Mouse (Mus musculus): ENCODE measurements around the gene Hdgf. TPM values are rescaled to one million over a fixed set of nuclear protein-coding genes. Genes with fewer than 3 reads are reported as not detected.

Hdgf gene
- total RNA-seq, 2 experiments from 2014 or later = 138 to 146 TPM

DNA sequence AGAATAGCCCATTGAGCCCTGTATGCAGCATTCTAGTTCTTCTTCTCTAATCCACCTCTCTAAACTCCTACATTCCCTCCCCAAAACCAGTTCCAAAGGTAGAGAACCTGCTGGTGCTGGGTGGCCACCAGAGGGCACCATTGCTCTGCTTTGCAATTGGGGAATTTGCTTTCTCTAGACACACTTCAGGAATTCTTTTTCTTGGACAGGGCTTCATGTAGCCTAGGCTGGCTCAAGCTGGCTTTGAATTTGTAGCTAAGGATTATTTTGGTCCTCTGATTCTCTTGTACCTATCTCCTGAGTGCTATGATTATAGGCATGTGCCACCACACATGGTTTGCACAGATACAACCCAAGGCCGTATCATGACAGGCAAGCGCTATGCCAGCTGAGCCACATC, 29.7 kb downstream of the Hdgf start:
- peak; percentile 72 to 83 for DNase-seq (ENCODE audit: low spot score in 2 of 2)
- intact Hi-C loops (cut with DNase I) = loop anchor here (1.0 to 2.0 kb wide), 3 partner anchors 26 to 136 kb away; no protein-coding TSS in a partner anchor

DNA sequence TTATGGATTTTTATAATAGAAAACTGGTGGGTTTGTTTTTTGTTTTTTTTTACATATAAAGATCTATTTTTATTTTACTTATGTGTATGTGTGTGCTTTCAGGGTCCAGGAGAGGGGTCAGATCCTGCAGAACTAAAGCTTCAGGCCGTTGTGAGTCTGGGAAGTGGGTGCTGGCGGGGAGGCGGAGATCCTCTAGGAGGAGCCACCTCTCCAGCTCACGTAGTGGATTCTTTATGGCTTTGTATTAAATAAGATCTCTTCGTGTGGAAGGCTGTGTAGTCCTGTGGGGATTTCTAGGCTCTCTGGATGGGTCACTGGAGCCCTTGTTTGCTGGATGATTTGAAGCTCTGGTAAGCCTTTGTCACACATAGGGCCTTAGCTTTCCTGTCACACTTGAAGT, 34.5 kb downstream of the Hdgf start:
- intact Hi-C loops (cut with DNase I) = no loop called here
- no peak for DNase-seq (ENCODE audit: low spot score in 2 of 2)

- intact Hi-C loops (cut with DNase I) = no loop called here
- DNase-seq (ENCODE audit: low spot score in 2 of 2) = no peak
These were observed 36.4 kb downstream of the Hdgf start for GRCm38 (mm10) chr3:87942471-87942870.

DNA sequence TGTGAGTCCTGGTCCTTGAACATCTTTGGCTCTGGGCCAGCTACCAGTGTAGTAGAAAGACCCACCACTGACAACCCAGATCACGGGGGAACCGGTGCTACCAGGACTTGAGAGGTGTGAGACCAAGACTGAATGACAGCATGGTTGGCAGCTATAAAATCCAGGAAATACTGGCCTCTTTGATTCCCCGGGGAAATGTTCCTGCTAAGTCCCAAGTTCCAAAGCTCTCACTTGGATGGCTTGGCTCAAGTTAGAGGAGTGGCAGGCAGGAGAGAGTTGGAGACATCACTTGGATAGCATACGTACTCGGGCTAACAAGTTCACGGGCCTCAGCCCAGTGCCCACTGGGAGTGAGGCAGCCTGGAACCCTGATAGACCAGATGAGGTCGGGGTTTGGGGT, 37.5 kb downstream of the Hdgf start:
- DNase-seq (ENCODE audit: low spot score in 2 of 2) = no peak
- intact Hi-C loops (cut with DNase I) = no loop called here

GRCm38 (mm10) chr3:87944838-87945600, 38.9 kb downstream of the Hdgf start:
- intact Hi-C loops (cut with DNase I) = no loop called here
- DNase-seq (ENCODE audit: low spot score in 2 of 2) = no peak

DNA sequence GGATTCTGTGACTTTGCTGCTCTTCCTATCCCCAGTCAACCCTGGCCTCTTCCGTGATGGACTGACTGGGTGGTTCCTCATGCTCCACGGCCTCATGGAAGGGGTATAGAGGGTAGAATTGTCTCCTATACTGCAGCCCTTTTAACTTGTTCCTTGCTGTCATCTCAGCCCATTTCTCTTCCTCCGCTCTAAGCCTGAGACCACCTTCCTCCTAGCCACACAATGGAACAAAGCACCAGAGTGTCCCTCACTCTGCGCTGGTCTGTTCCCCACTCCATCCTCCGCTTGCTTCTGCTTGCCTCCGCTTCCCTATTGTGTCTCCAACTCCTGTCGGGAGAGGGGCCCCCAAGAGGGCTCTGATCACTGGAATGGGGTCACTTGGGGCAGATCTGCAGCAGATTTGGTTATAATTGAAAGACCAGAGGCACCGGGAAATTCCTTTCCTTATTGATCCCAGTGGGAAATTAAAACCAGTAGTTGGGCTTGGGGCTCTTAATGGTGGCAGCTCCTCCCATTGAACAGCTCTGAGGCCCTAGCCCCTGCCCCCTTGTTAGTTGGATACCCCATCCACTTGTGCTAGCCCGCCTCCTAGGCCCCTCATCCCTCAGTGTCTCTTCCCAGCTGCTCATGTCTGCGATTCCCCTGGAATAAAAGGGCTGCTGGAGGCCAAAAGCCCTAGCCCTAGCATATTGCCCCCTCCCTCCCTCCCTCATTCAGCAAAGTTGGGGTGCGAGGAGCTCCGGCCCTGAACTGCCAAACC, 39.8 kb downstream of the Hdgf start:
- intact Hi-C loops (cut with DNase I) = no loop called here
- no peak for DNase-seq (ENCODE audit: low spot score in 2 of 2)

- no peak for DNase-seq (ENCODE audit: low spot score in 2 of 2)
- intact Hi-C loops (cut with DNase I) = no loop called here
These were observed 40.4 kb downstream of the Hdgf start for GRCm38 (mm10) chr3:87946541-87946860.

GRCm38 (mm10) chr3:87947056-87947810, 41.1 kb downstream of the Hdgf start:
- peak in 1 of 2 experiments; percentile 44 for DNase-seq (ENCODE audit: low spot score in 2 of 2)
- intact Hi-C loops (cut with DNase I) = no loop called here

- DNase-seq (ENCODE audit: low spot score in 2 of 2) = no peak
- intact Hi-C loops (cut with DNase I) = no loop called here
These were observed 41.7 kb downstream of the Hdgf start for GRCm38 (mm10) chr3:87947811-87948199.

DNA sequence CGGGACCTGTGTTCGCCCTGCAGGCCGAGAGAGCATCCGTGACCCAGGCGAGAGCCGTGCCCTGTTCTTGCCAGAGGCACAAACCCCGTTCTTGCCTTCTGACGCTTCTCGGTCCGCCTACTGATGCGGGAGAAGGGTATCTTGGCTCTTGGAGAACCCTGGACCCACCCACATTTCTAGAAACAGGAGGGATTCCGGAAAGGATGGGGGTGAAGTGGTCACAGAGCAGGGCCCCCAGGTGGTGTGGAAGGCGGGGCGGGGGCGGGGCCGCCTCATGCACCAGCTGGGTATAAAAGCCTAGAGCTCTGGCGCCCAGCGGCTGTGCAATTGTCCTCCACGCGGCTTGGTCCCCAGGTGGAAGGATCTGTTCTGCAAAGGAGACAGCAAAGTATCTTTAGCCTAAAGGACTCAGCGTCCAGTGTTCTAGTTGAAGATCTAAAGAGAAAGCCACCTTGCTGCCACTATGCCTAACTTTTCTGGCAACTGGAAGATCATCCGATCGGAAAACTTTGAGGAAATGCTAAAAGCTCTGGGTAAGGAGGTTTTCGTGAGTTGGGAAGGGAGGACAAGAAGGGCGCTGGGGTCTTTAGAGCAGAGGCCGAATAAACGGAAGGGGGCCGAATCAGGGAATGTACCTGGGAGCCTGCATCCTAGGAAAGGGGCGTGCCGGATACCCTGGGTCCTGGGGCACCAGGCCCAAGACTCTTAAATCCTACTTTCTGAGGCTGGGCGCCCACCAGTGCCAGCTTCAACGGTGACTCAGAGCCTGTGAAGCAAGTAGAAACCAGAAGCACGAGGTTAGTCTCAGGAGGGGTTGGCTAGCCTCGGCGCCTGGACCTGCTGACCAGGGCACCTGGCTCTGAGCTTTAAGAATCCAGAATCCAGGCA, 42.5 kb downstream of the Hdgf start, which contains the start of gene Crabp2:
TSS of gene Crabp2 (plus strand) at position 289 of the 888 bp plus-strand sequence.
- intact Hi-C loops (cut with DNase I) = no loop called here
- peak in 1 of 2 experiments; percentile 24 for DNase-seq (ENCODE audit: low spot score in 2 of 2)

DNA sequence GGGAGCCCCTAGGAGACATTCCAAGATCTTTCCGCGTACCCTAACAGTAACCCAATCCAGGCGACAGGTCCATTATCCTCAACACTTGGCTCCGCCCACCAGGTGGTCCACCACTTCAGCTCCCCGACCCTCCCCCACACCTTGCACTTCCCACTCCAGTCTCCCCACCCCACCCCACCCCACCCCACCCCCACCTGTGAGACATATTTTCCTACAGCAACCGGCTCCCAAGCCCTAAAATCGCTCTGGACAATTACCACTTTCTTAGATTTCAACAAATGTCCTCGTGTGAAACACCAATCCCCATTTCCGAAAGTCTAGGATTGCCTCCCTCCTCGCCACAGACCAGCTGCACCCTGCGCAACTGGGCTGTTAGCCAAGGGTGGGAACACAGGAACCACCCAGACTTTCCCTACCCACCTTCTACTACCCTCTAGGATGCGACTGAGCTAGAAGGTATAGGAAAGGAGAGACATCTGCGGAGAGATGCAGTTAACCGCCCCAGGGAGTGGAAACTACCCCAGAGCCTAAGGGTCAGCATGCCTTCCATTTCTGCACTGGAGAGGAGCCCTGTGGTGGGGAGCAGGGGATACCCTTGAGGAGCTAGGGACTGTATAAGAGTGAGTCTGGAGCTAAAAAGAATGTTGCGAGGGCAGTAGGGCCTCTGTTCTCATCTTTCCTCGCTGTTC, 43.3 kb downstream of the Hdgf start:
- intact Hi-C loops (cut with DNase I) = no loop called here
- DNase-seq (ENCODE audit: low spot score in 2 of 2) = no peak

- DNase-seq (ENCODE audit: low spot score in 2 of 2) = no peak
- intact Hi-C loops (cut with DNase I) = no loop called here
These were observed 43.9 kb downstream of the Hdgf start for GRCm38 (mm10) chr3:87949955-87950515.

DNA sequence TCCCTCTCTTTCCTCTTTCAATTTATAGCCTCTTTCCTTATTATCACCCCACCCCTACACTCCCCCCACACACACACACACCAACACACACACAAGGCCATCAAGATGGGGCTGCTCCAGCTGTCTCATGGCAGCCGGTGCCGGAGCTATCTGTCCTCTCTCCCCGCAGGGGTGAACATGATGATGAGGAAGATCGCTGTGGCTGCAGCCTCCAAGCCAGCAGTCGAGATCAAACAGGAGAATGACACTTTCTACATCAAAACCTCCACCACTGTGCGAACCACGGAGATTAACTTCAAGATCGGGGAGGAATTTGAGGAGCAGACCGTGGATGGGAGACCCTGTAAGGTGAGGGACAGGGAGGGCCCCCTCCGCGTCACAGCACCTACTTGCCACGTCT, 45.8 kb downstream of the Hdgf start:
- DNase-seq (ENCODE audit: low spot score in 2 of 2) = no peak
- intact Hi-C loops (cut with DNase I) = no loop called here

DNA sequence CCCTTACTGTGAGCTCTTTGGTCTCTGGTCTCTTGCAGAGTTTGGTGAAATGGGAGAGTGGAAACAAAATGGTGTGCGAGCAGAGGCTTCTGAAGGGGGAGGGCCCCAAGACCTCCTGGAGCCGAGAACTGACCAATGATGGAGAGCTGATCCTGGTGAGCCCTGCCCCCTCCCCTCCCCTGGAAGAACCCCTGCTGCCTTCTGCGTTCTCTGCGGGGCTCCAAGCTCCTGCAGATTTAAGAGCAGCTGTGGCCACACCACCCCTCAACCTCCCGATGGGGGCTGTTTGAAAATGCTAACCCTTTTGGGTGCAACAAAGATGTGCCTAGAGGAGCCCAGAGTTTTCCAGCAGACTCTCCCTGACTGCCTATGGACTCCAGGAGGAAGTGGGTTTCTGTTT, 46.3 kb downstream of the Hdgf start:
- intact Hi-C loops (cut with DNase I) = no loop called here
- no peak for DNase-seq (ENCODE audit: low spot score in 2 of 2)

DNA sequence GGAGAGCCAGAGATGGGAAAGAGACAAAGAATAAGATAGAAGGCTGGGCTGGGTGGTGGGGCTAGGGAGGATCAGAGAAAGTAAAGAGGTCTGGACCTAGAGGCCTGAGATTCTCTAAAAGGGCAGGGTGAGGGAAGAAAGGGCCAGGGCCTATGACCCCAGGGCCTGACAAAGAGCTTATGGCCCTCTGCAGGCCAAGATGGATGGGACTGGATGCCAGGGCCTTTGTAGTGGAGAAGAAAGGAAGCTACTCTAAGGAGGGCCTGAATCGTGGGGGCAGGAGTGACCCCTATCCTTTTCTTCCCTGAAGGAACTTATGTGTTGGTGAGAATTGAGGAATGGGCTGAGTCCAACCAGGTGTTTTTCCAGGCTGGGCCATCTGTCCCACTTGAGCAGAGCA, 51.9 kb downstream of the Hdgf start:
- intact Hi-C loops (cut with DNase I) = no loop called here
- no peak for DNase-seq (ENCODE audit: low spot score in 2 of 2)

GRCm38 (mm10) chr3:87958476-87958875, 52.4 kb downstream of the Hdgf start:
- intact Hi-C loops (cut with DNase I) = no loop called here

GRCm38 (mm10) chr3:87958967-87959366, 52.8 kb downstream of the Hdgf start:
- no peak for DNase-seq (ENCODE audit: low spot score in 2 of 2)
- intact Hi-C loops (cut with DNase I) = no loop called here

More at GRCm38 (mm10) chr3:87958476-87958875, 52.4 kb downstream of the Hdgf start:
- DNase-seq (ENCODE audit: low spot score in 2 of 2) = no peak

GRCm38 (mm10) chr3:87959371-87959770, 53.2 kb downstream of the Hdgf start:
- DNase-seq (ENCODE audit: low spot score in 2 of 2) = no peak
- intact Hi-C loops (cut with DNase I) = no loop called here

- intact Hi-C loops (cut with DNase I) = no loop called here
- no peak for DNase-seq (ENCODE audit: low spot score in 2 of 2)
These were observed 54.1 kb downstream of the Hdgf start for GRCm38 (mm10) chr3:87960191-87960585.

All from left cerebral cortex, postnatal 25 days (tissue).